Mouse (Mus musculus) lung, adult 2 months (tissue): ENCODE results near the gene Fam120a. TPM values are rescaled to one million over a fixed set of nuclear protein-coding genes. Genes with fewer than 3 reads are reported as not detected.
A peak's percentile ranks its signal among the peaks of the same experiment; 100 is the strongest.

Source experiments
- DNase-seq: peaks from one replicate; pipeline ENCODE4 v3.0.0; 2022
- H3K4me1 ChIP-seq: fragments of 200-500 bp; 2 replicates; pipeline ENCODE4 v1.6.1; 2011; ENCODE audit warnings: low read length; ENCODE audit not compliant: control insufficient read depth, insufficient read depth
- H3K4me3 ChIP-seq: fragments of 200-500 bp; replicated peaks from 2 replicates; pipeline ENCODE3; 2011; ENCODE audit warnings: low read depth, mild to moderate bottlenecking, control low read depth, low read length; ENCODE audit errors: extremely low read depth
- CTCF ChIP-seq: fragments of 200-500 bp; IDR thresholded peaks from 2 replicates; pipeline ENCODE4 v1.5.1; 2011; ENCODE audit warnings: mild to moderate bottlenecking, low read length, control low read depth; ENCODE audit not compliant: insufficient read depth
- POLR2A ChIP-seq: fragments of 200-500 bp; IDR thresholded peaks from 2 replicates; pipeline ENCODE4 v1.6.1; 2011; ENCODE audit warnings: low read depth, mild to moderate bottlenecking, control low read depth, low read length, borderline replicate concordance; ENCODE audit errors: extremely low read depth
- WGBS: fragments of 180-500 bp; shearing (Covaris S2); methylation state at CpG from one replicate; pipeline ENCODE4 v1.1.7; 2018; 5-methylcytosine and 5-hydroxymethylcytosine counted together
- polyA plus RNA-seq: library from polyadenylated mRNA; depleted of rRNA; stranded (reverse); fragments of >200 nt; gene quantifications from 2 replicates; pipeline ENCODE4 v1.2.3, GENCODE M21; 2012

Gene Fam120a
- polyA plus RNA-seq, 1 experiment: 64.0 TPM

GRCm38 (mm10) chr13:48994903-48995302 lies 27.1 kb upstream of the Fam120a start:
- H3K4me3 ChIP-seq: no peak overlapping the region
- DNase-seq: no peak
- no peak for TF ChIP-seq CTCF
- 22% methylated on average over 3 of the region's 3 CpGs for WGBS
- H3K4me1 ChIP-seq: no peaks in the 10 kb centered on the region

- DNase-seq: no peak
- Histone ChIP-seq H3K4me3 (no peak overlapping the region), H3K4me1 (no peaks in the 10 kb centered on the region)
- TF ChIP-seq CTCF (no peak), POLR2A (no peak)
Measured at GRCm38 (mm10) chr13:48992914-48993313, 25.1 kb upstream of the Fam120a start.

- Histone ChIP-seq H3K4me1 (no peaks in the 10 kb centered on the region), H3K4me3 (no peak overlapping the region)
- 68% methylated on average over 2 of the region's 2 CpGs for WGBS
- no peak for DNase-seq
- TF ChIP-seq POLR2A (no peak), CTCF (no peak)
Measured at GRCm38 (mm10) chr13:48990138-48990537, 22.3 kb upstream of the Fam120a start.

- TF ChIP-seq POLR2A: no peak
- no peak for TF ChIP-seq CTCF
- H3K4me3 ChIP-seq: no peak overlapping the region
- WGBS: 65% methylated on average over 6 of the region's 6 CpGs
- peaks cover 2% of the 10 kb centered on the region; the same call in 1 of the 2 replicates for H3K4me1 ChIP-seq
- no peak for DNase-seq
Measured at GRCm38 (mm10) chr13:48982482-48983098, 14.8 kb upstream of the Fam120a start.

- Histone ChIP-seq H3K4me1 (peaks cover 2% of the 10 kb centered on the region; the same call in 1 of the 2 replicates), H3K4me3 (no peak overlapping the region)
- 60% methylated on average over 6 of the region's 6 CpGs for WGBS
- DNase-seq: no peak
- TF ChIP-seq CTCF (no peak), POLR2A (no peak)
Measured at GRCm38 (mm10) chr13:48979069-48979468, 11.3 kb upstream of the Fam120a start.

GRCm38 (mm10) chr13:48977858-48978257 lies 10.0 kb upstream of the Fam120a start:
- Histone ChIP-seq H3K4me3 (peak overlapping the region; percentile 46), H3K4me1 (peaks cover 2% of the 10 kb centered on the region; the same call in 1 of the 2 replicates)
- 4% methylated on average over 3 of the region's 3 CpGs for WGBS
- DNase-seq: no peak
- TF ChIP-seq CTCF (no peak), POLR2A (no peak)

GRCm38 (mm10) chr13:48974699-48975098 lies 6.9 kb upstream of the Fam120a start:
- 75% methylated on average over 2 of the region's 2 CpGs for WGBS
- DNase-seq: no peak
- no peak for TF ChIP-seq CTCF
- TF ChIP-seq POLR2A: no peak
- Histone ChIP-seq H3K4me3 (no peak overlapping the region), H3K4me1 (0 out of 2 replicates have a peak, but pooled peaks cover 2% of the 10 kb centered on the region)

GRCm38 (mm10) chr13:48974266-48974665 lies 6.4 kb upstream of the Fam120a start:
- no peak for DNase-seq
- 73% methylated on average over 4 of the region's 4 CpGs for WGBS
- TF ChIP-seq CTCF (no peak), POLR2A (no peak)

GRCm38 (mm10) chr13:48973231-48973630 lies 5.4 kb upstream of the Fam120a start:
- 0 out of 2 replicates have a peak, but pooled peaks cover 2% of the 10 kb centered on the region for H3K4me1 ChIP-seq
- no peak for DNase-seq
- WGBS: 76% methylated on average over 5 of the region's 5 CpGs
- TF ChIP-seq CTCF (no peak), POLR2A (no peak)
- no peak overlapping the region for H3K4me3 ChIP-seq

More at GRCm38 (mm10) chr13:48974266-48974665, 6.4 kb upstream of the Fam120a start:
- H3K4me3 ChIP-seq: no peak overlapping the region
- 0 out of 2 replicates have a peak, but pooled peaks cover 2% of the 10 kb centered on the region for H3K4me1 ChIP-seq

- DNase-seq: no peak
- H3K4me1 ChIP-seq: 0 out of 2 replicates have a peak, but pooled peaks cover 2% of the 10 kb centered on the region
- WGBS: 43% methylated on average over 5 of the region's 5 CpGs
- H3K4me3 ChIP-seq: no peak overlapping the region
- peak; percentile 35; the same call in 1 of the 2 replicates for TF ChIP-seq POLR2A
- TF ChIP-seq CTCF: no peak
Measured at GRCm38 (mm10) chr13:48971033-48971432, 3.2 kb upstream of the Fam120a start.
